18 mouse cellular contexts compared by ENCODE assay signal in the genomic region with DNA sequence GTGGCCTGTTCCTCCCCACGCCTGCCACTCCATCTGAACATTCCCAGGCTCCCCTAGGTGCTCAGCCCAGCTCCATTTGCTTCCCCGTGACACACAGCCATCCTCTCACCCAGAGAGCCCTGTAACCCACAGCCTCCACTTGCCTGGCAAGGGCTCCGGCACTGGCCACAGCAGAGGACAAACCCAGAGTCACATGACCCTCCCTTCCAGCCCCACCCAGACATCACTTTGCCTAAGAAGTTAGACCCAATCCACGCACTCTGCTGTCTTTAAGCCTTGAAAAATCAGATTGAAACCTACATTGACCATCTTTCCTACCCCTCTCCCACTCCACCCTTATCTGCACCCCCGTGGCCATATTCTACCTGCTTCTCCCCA.
A peak's percentile ranks its signal among the peaks of the same experiment; 100 is the strongest.
DNase-seq lines count a peak whose midpoint lies in the region; ATAC-seq and TF ChIP-seq lines count a peak whose summit lies in the region.
"Had no signal": no experiment of that assay in that cellular context is flagged by ENCODE, and none has a peak within 500 bp of the region (broad histone marks: within the 10 kb centered on the region; RNA-seq: fewer than 3 reads in every experiment).

No protein-coding gene starts in this region.

- no peak overlapping the region for H3K27ac ChIP-seq in heart, embryonic 12.5 days (ENCODE audit: poor library complexity, severe bottlenecking)
- H3K27ac ChIP-seq in liver, embryonic 12.5 days: no peak overlapping the region
- H3K27ac ChIP-seq in liver, postnatal 0 days (ENCODE audit: low read depth): 0 out of 2 replicates have a peak overlapping the region, but pooled peaks have one; percentile 39
- no peak overlapping the region for H3K27ac ChIP-seq in forebrain, embryonic 13.5 days
- H3K27ac ChIP-seq: hindbrain, embryonic 15.5 days; stomach, postnatal 0 days had no signal

- no peak overlapping the region for H3K4me3 ChIP-seq in heart, embryonic 12.5 days
- H3K4me3 ChIP-seq in liver, embryonic 12.5 days: no peak overlapping the region
- H3K4me3 ChIP-seq in liver, postnatal 0 days (ENCODE audit: low read depth, low read length): no peak overlapping the region
- H3K4me3 ChIP-seq in forebrain, embryonic 13.5 days: no peak overlapping the region
- H3K4me3 ChIP-seq: hindbrain, embryonic 15.5 days; layer of hippocampus, adult 2 months had no signal

- no peak for TF ChIP-seq EP300 in liver, postnatal 0 days (IDR thresholded peaks at IDR 0.05; ENCODE audit: low read depth)

- ATAC-seq in heart, embryonic 12.5 days (ENCODE audit: insufficient number of reproducible peaks, low FRiP score): no peak
- ATAC-seq in liver, embryonic 12.5 days: 0 out of 2 replicates have a peak, but pooled peaks have one; percentile 1
- ATAC-seq in liver, postnatal 0 days: no peak
- no peak for ATAC-seq in forebrain, embryonic 13.5 days
- ATAC-seq: forebrain, postnatal 0 days had no signal

- peaks cover 79% of the 10 kb centered on the region for H3K36me3 ChIP-seq in heart, embryonic 12.5 days
- peaks cover 22% of the 10 kb centered on the region for H3K36me3 ChIP-seq in liver, embryonic 12.5 days
- peaks cover 20% of the 10 kb centered on the region for H3K36me3 ChIP-seq in liver, postnatal 0 days (replicated peaks; ENCODE audit: insufficient read depth, low read length)
- H3K36me3 ChIP-seq in forebrain, embryonic 13.5 days (ENCODE audit: poor library complexity, severe bottlenecking): peaks cover 15% of the 10 kb centered on the region
- H3K36me3 ChIP-seq: hindbrain, embryonic 15.5 days had no signal

- no peak for TF ChIP-seq CTCF in liver, postnatal 0 days (IDR thresholded peaks at IDR 0.05; ENCODE audit: low read depth)

- H3K9ac ChIP-seq in heart, embryonic 12.5 days: no peak overlapping the region
- H3K9ac ChIP-seq in liver, embryonic 12.5 days: no peak overlapping the region
- H3K9ac ChIP-seq in liver, postnatal 0 days (replicated peaks): no peak overlapping the region
- H3K9ac ChIP-seq in forebrain, embryonic 13.5 days: no peak overlapping the region
- H3K9ac ChIP-seq: forebrain, postnatal 0 days; hindbrain, embryonic 15.5 days; lung, embryonic 14.5 days had no signal

- 87% methylated on average over 5 of the region's 5 CpGs for WGBS in heart, embryonic 12.5 days
- 61% methylated on average over 5 of the region's 5 CpGs for WGBS in liver, embryonic 12.5 days (ENCODE audit: insufficient replicate concordance)
- 88% methylated on average over 5 of the region's 5 CpGs for WGBS in liver, postnatal 0 days (ENCODE audit: insufficient replicate concordance)
- WGBS in forebrain, embryonic 13.5 days: 83% methylated on average over 5 of the region's 5 CpGs

- no peak overlapping the region for H3K4me2 ChIP-seq in heart, embryonic 12.5 days
- H3K4me2 ChIP-seq in liver, embryonic 12.5 days: no peak overlapping the region
- no peak overlapping the region for H3K4me2 ChIP-seq in liver, postnatal 0 days (ENCODE audit: low read depth, low read length)
- no peak overlapping the region for H3K4me2 ChIP-seq in forebrain, embryonic 13.5 days
- H3K4me2 ChIP-seq: hindbrain, embryonic 15.5 days; lung, embryonic 14.5 days had no signal

- peak; percentile 96 for DNase-seq in heart, adult 11 months
- no peak for DNase-seq in liver
- DNase-seq in induced T-regulatory cell, adult 2 months (ENCODE audit: low read depth): peak; percentile 26
- DNase-seq in liver, postnatal 0 days: no peak
- no peak for DNase-seq in natural killer cell, adult 2 months (ENCODE audit: low spot score in 2 of 2)
- DNase-seq: cerebellum, adult 11-12 months; cerebellum, postnatal 36 days; forebrain, postnatal 0 days; gastrocnemius, postnatal 25 days; lung, embryonic 14.5 days; spleen, adult 18-20 months; thymus, postnatal 14 days had no signal

- H3K4me1 ChIP-seq in heart, embryonic 12.5 days (replicated peaks): peaks cover 58% of the 10 kb centered on the region
- H3K4me1 ChIP-seq in liver, embryonic 12.5 days: no peaks in the 10 kb centered on the region
- H3K4me1 ChIP-seq in liver, postnatal 0 days (ENCODE audit: insufficient read depth): peaks cover 27% of the 10 kb centered on the region
- H3K4me1 ChIP-seq in forebrain, embryonic 13.5 days: no peaks in the 10 kb centered on the region
- H3K4me1 ChIP-seq: hindbrain, embryonic 15.5 days had no signal

- no peaks in the 10 kb centered on the region for H3K9me3 ChIP-seq in heart, embryonic 12.5 days (replicated peaks)
- no peaks in the 10 kb centered on the region for H3K9me3 ChIP-seq in liver, embryonic 12.5 days (replicated peaks)
- H3K9me3 ChIP-seq in liver, postnatal 0 days (ENCODE audit: low read length): no peaks in the 10 kb centered on the region
- no peaks in the 10 kb centered on the region for H3K9me3 ChIP-seq in forebrain, embryonic 13.5 days (replicated peaks)
- H3K9me3 ChIP-seq: hindbrain, embryonic 15.5 days had no signal

- no peaks in the 10 kb centered on the region for H3K27me3 ChIP-seq in heart, embryonic 12.5 days (replicated peaks)
- no peaks in the 10 kb centered on the region for H3K27me3 ChIP-seq in liver, embryonic 12.5 days (replicated peaks)
- H3K27me3 ChIP-seq in liver, postnatal 0 days (ENCODE audit: insufficient read depth, low read length): no peaks in the 10 kb centered on the region
- no peaks in the 10 kb centered on the region for H3K27me3 ChIP-seq in forebrain, embryonic 13.5 days
- H3K27me3 ChIP-seq: hindbrain, embryonic 15.5 days had no signal

Comparison
In these comparisons a context has a peak if more than half of its experiments do, and no peak if none do; other contexts are left out.
1. DNase-seq: peak in heart, adult 11 months (single experiment) and induced T-regulatory cell, adult 2 months (single experiment); none in liver (single experiment), liver, postnatal 0 days (single experiment) and natural killer cell, adult 2 months (0 of 2).